Comparison of ENCODE assay signal across 10 mouse cellular contexts in the genomic region with DNA sequence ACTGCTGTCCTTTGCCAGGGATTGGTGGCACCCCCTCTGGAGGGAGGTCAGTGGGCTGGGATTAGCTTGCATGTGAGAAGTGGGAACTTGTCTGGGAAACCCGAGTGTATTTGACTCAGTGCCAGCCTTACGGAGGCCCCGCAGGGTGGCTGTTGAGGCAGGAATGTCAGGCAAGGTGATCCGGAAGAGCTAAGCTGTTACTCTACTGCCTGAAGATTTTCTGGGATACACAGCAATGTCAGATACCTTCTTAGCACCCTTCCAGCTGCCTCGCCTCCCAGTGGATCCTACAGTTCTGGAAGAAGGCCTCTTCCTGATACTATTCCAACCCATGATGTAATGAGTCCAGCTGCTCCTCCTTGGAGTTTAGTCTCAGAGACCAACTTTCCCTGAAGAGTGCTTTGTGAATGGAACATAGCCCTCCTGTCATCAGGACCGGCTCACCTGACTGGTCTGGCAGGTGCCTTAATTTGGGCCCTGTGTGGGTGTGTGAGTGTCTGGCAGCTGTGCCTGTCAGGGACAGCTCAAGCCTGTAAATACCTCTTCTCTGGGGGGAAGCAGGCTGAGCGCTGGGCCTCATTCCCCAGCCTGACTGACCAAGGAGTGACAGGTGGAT. TPM values are rescaled to one million over a fixed set of nuclear protein-coding genes. Genes with fewer than 3 reads are reported as not detected.
A peak's percentile ranks its signal among the peaks of the same experiment; 100 is the strongest.
DNase-seq lines count a peak whose midpoint lies in the region; ATAC-seq and TF ChIP-seq lines count a peak whose summit lies in the region.
"Had no signal": no experiment of that assay in that cellular context is flagged by ENCODE, and none has a peak within 500 bp of the region (broad histone marks: within the 10 kb centered on the region; RNA-seq: fewer than 3 reads in every experiment).

No protein-coding gene starts in this region.

- 0 out of 2 replicates have a peak, but pooled peaks have one; percentile 8 for ATAC-seq in embryonic facial prominence, embryonic 13.5 days (ENCODE audit: insufficient number of reproducible peaks, insufficient read depth, low FRiP score, low TSS enrichment, low read depth)
- ATAC-seq: midbrain, embryonic 13.5 days had no signal

- no peaks in the 10 kb centered on the region for H3K36me3 ChIP-seq in embryonic facial prominence, embryonic 13.5 days
- H3K36me3 ChIP-seq: midbrain, embryonic 13.5 days had no signal

- peak overlapping the region; percentile 53 for H3K27ac ChIP-seq in left cerebral cortex, adult 2 months
- H3K27ac ChIP-seq in embryonic facial prominence, embryonic 13.5 days = peak overlapping the region; percentile 75
- H3K27ac ChIP-seq: midbrain, embryonic 13.5 days had no signal

- TF ChIP-seq CTCF in left cerebral cortex, adult 2 months (IDR thresholded peaks at IDR 0.05) = no peak

- H3K9me3 ChIP-seq in embryonic facial prominence, embryonic 13.5 days = no peaks in the 10 kb centered on the region
- H3K9me3 ChIP-seq: midbrain, embryonic 13.5 days had no signal

- intact Hi-C loops in left cerebral cortex, adult 2 months (cut with DNase I) = loop anchor here (10.0 kb wide), 1 partner anchor 52 kb away; a partner anchor contains a TSS
- intact Hi-C loops in left cerebral cortex, postnatal 14 days (cut with DNase I) = no loop called here
- intact Hi-C loops in heart, postnatal 10 days (cut with DNase I) = no loop called here

- H3K9ac ChIP-seq in embryonic facial prominence, embryonic 13.5 days = no peak overlapping the region
- H3K9ac ChIP-seq: midbrain, embryonic 13.5 days had no signal

- no peak overlapping the region for H3K4me3 ChIP-seq in left cerebral cortex, adult 2 months
- no peak overlapping the region for H3K4me3 ChIP-seq in embryonic facial prominence, embryonic 13.5 days
- H3K4me3 ChIP-seq: midbrain, embryonic 13.5 days had no signal

- H3K27me3 ChIP-seq in embryonic facial prominence, embryonic 13.5 days = no peaks in the 10 kb centered on the region
- H3K27me3 ChIP-seq: midbrain, embryonic 13.5 days had no signal

- no peak overlapping the region for H3K4me2 ChIP-seq in embryonic facial prominence, embryonic 13.5 days
- H3K4me2 ChIP-seq: midbrain, embryonic 13.5 days had no signal

- peaks cover 67% of the 10 kb centered on the region for H3K4me1 ChIP-seq in embryonic facial prominence, embryonic 13.5 days

- WGBS in embryonic facial prominence, embryonic 13.5 days = 53% methylated on average over 7 of the region's 7 CpGs

- DNase-seq in left cerebral cortex, adult 2 months (ENCODE audit: extremely low spot score in 1 of 2, low spot score in 2 of 2) = no peak
- no peak for DNase-seq in left cerebral cortex, postnatal 14 days (ENCODE audit: low spot score in 2 of 2)
- peak; percentile 71 to 73 for DNase-seq in heart, postnatal 10 days
- peak; percentile 39 for DNase-seq in skeletal muscle tissue, adult 2 months (ENCODE audit: low read depth, low spot score)
- no peak for DNase-seq in thymus, postnatal 14 days
- no peak for DNase-seq in urinary bladder, adult 18-20 months (ENCODE audit: low spot score in 2 of 2)
- DNase-seq in urinary bladder, postnatal 4 days (ENCODE audit: low spot score in 2 of 2) = no peak
- DNase-seq: kidney, postnatal 10 days had no signal

RNA-seq across cellular contexts. Expression of a gene that starts 56.6 kb away (rescaled TPM):
- total RNA-seq in left cerebral cortex, adult 2 months (2021) = 100 to 1,000 TPM in 1 of 2 experiments, 10 to 100 TPM in 1; 99.6 to 113 TPM
- total RNA-seq in left cerebral cortex, postnatal 14 days (2021) = 10 to 100 TPM; 82.9 to 84.1 TPM
- polyA plus RNA-seq in embryonic facial prominence, embryonic 13.5 days (2015; fragmentation: Nextera tagmentation; extraction: Ambion mirVana) = 9.5 and 10.6 TPM in 2 replicates
- total RNA-seq in heart, postnatal 10 days (2021) = 10 to 100 TPM; 11.1 to 11.7 TPM

Comparison
In these comparisons a context has a peak if more than half of its experiments do, and no peak if none do; other contexts are left out.
1. DNase-seq: peak in heart, postnatal 10 days (2 of 2) and skeletal muscle tissue, adult 2 months (single experiment); none in left cerebral cortex, adult 2 months (0 of 2), left cerebral cortex, postnatal 14 days (0 of 2), thymus, postnatal 14 days (single experiment), urinary bladder, adult 18-20 months (0 of 2) and urinary bladder, postnatal 4 days (0 of 2).
2. RNA of a gene that starts 56.6 kb away (total RNA-seq): 99.6 to 113 TPM in left cerebral cortex, adult 2 months and 82.9 to 84.1 TPM in left cerebral cortex, postnatal 14 days; 11.1 to 11.7 TPM in heart, postnatal 10 days; every median in the first group is over 4 times any median in the second.